Mouse (Mus musculus) midbrain, embryonic 14.5 days (tissue): ENCODE measurements at regions not wholly inside any gene's neighbourhood (a gene's known extent, or its start where the extent isn't known, plus 50 kb on each side); places are given as distances from the start of the nearest gene placed in this dataset.

Source experiments
- ATAC-seq: fragments of 200-750 bp; cut with Nextera tagmentation; 2 replicates; pipeline ENCODE4 v1.8.0; 2017; ENCODE audit warnings: moderate number of reproducible peaks, moderate library complexity; ENCODE audit not compliant: low FRiP score, low TSS enrichment
- DNase-seq: peaks from one replicate; pipeline ENCODE4 v3.0.0-alpha.2; 2015
- H3K27ac ChIP-seq: fragments of 300-500 bp; sonication (generic); replicated peaks from 2 replicates; pipeline ENCODE4 v1.5.1; 2014; ENCODE audit warnings: mild to moderate bottlenecking, low read depth, low read length, moderate library complexity
- H3K27me3 ChIP-seq: fragments of 300-500 bp; sonication (generic); 2 replicates; pipeline ENCODE4 v1.6.1; 2014; ENCODE audit warnings: low read length, control low read depth, mixed read lengths; ENCODE audit not compliant: control insufficient read depth, insufficient read depth
- H3K36me3 ChIP-seq: fragments of 300-500 bp; sonication (generic); 2 replicates; pipeline ENCODE4 v1.6.1; 2014; ENCODE audit warnings: low read length, control low read depth; ENCODE audit not compliant: control insufficient read depth, insufficient read depth
- H3K4me1 ChIP-seq: fragments of 300-500 bp; sonication (generic); 2 replicates; pipeline ENCODE4 v1.6.1; 2014; ENCODE audit warnings: mild to moderate bottlenecking, antibody characterized with exemption, low read length, control low read depth; ENCODE audit not compliant: control insufficient read depth, insufficient read depth
- H3K4me2 ChIP-seq: fragments of 300-500 bp; sonication (generic); 2 replicates; pipeline ENCODE4 v1.6.1; 2014; ENCODE audit warnings: mild to moderate bottlenecking, low read length, moderate library complexity
- H3K4me3 ChIP-seq: fragments of 300-500 bp; sonication (generic); replicated peaks from 2 replicates; pipeline ENCODE4 v1.5.1; 2014; ENCODE audit warnings: low read depth, low read length
- H3K9ac ChIP-seq: fragments of 300-500 bp; sonication (generic); replicated peaks from 2 replicates; pipeline ENCODE4 v1.6.1; 2014; ENCODE audit warnings: mild to moderate bottlenecking, low read length, moderate library complexity
- H3K9me3 ChIP-seq: fragments of 300-500 bp; sonication (generic); 2 replicates; pipeline ENCODE4 v1.6.1; 2016; ENCODE audit warnings: low read length, control low read depth, mixed read lengths; ENCODE audit not compliant: control insufficient read depth
- WGBS: fragments of 180-500 bp; shearing (Covaris S2); extraction: QIAGEN DNeasy Blood & Tissue Kit; methylation state at CpG from one replicate; pipeline ENCODE4 v1.1.7; 2014; 5-methylcytosine and 5-hydroxymethylcytosine counted together

GRCm38 (mm10) chr2:34111286-34111685, 223.5 kb upstream of the Mvb12b start:
- H3K9me3 ChIP-seq: no peaks in the 10 kb centered on the region
- no peak for ATAC-seq
- H3K27me3 ChIP-seq: no peaks in the 10 kb centered on the region
- H3K27ac ChIP-seq: no peak overlapping the region
- no peak overlapping the region for H3K4me2 ChIP-seq
- H3K36me3 ChIP-seq: no peaks in the 10 kb centered on the region
- H3K4me3 ChIP-seq: no peak overlapping the region
- peaks cover 21% of the 10 kb centered on the region for H3K4me1 ChIP-seq
- 35% methylated on average over 3 of the region's 3 CpGs for WGBS
- peak; percentile 29 for DNase-seq
- no peak overlapping the region for H3K9ac ChIP-seq

GRCm38 (mm10) chr2:34110582-34110981, 222.8 kb upstream of the Mvb12b start:
- H3K4me1 ChIP-seq: peaks cover 28% of the 10 kb centered on the region
- no peaks in the 10 kb centered on the region for H3K27me3 ChIP-seq
- no peaks in the 10 kb centered on the region for H3K36me3 ChIP-seq
- ATAC-seq (no peak), DNase-seq (no peak)
- H3K27ac ChIP-seq: no peak overlapping the region
- H3K9me3 ChIP-seq: no peaks in the 10 kb centered on the region
- 87% methylated on average over 17 of the region's 17 CpGs for WGBS
- no peak overlapping the region for H3K4me3 ChIP-seq
- no peak overlapping the region for H3K9ac ChIP-seq
- no peak overlapping the region for H3K4me2 ChIP-seq

- Histone ChIP-seq H3K36me3 (no peaks in the 10 kb centered on the region), H3K27me3 (no peaks in the 10 kb centered on the region), H3K4me3 (no peak overlapping the region), H3K9ac (peak overlapping the region; percentile 34), H3K27ac (peak overlapping the region; percentile 95), H3K4me1 (peaks cover 37% of the 10 kb centered on the region), H3K4me2 (peak overlapping the region; percentile 37), H3K9me3 (no peaks in the 10 kb centered on the region)
- 26% methylated on average over 27 of the region's 27 CpGs for WGBS
- ATAC-seq (peak; percentile 52), DNase-seq (peak; percentile 79)
Measured at GRCm38 (mm10) chr2:34107566-34108303, 220.0 kb upstream of the Mvb12b start.

GRCm38 (mm10) chr2:34106837-34107565, 219.3 kb upstream of the Mvb12b start:
- DNase-seq (peak; percentile 82), ATAC-seq (peak; percentile 60)
- H3K27me3 ChIP-seq: no peaks in the 10 kb centered on the region
- peak overlapping the region; percentile 34 for H3K9ac ChIP-seq
- H3K27ac ChIP-seq: peak overlapping the region; percentile 95
- peak overlapping the region; percentile 37 for H3K4me2 ChIP-seq
- peak overlapping the region; percentile 17 for H3K4me3 ChIP-seq
- 7% methylated on average over 15 of the region's 15 CpGs for WGBS
- H3K36me3 ChIP-seq: no peaks in the 10 kb centered on the region
- H3K4me1 ChIP-seq: peaks cover 37% of the 10 kb centered on the region
- H3K9me3 ChIP-seq: no peaks in the 10 kb centered on the region

GRCm38 (mm10) chr2:34106245-34106644, 218.5 kb upstream of the Mvb12b start:
- H3K9ac ChIP-seq: peak overlapping the region; percentile 34
- DNase-seq (no peak), ATAC-seq (no peak)
- H3K4me1 ChIP-seq: peaks cover 37% of the 10 kb centered on the region
- H3K9me3 ChIP-seq: no peaks in the 10 kb centered on the region
- H3K27ac ChIP-seq: peak overlapping the region; percentile 95
- peak overlapping the region; percentile 17; the same call in 1 of the 2 replicates for H3K4me3 ChIP-seq
- 28% methylated on average over 9 of the region's 9 CpGs for WGBS
- H3K27me3 ChIP-seq: no peaks in the 10 kb centered on the region
- H3K36me3 ChIP-seq: no peaks in the 10 kb centered on the region
- peak overlapping the region; percentile 37 for H3K4me2 ChIP-seq

- no peak overlapping the region for H3K4me3 ChIP-seq
- H3K4me2 ChIP-seq: peak overlapping the region; percentile 37; the same call in 1 of the 2 replicates
- ATAC-seq: no peak
- DNase-seq: peak; percentile 35
- peak overlapping the region; percentile 34; the same call in 1 of the 2 replicates for H3K9ac ChIP-seq
- H3K36me3 ChIP-seq: no peaks in the 10 kb centered on the region
- H3K4me1 ChIP-seq: peaks cover 37% of the 10 kb centered on the region
- H3K27ac ChIP-seq: peak overlapping the region; percentile 95
- no peaks in the 10 kb centered on the region for H3K9me3 ChIP-seq
- H3K27me3 ChIP-seq: no peaks in the 10 kb centered on the region
- 51% methylated on average over 13 of the region's 13 CpGs for WGBS
Measured at GRCm38 (mm10) chr2:34105271-34106051, 217.7 kb upstream of the Mvb12b start.

- Histone ChIP-seq H3K27me3 (no peaks in the 10 kb centered on the region), H3K36me3 (no peaks in the 10 kb centered on the region), H3K9me3 (no peaks in the 10 kb centered on the region), H3K4me3 (no peak overlapping the region), H3K4me2 (no peak overlapping the region), H3K27ac (peak overlapping the region; percentile 52; the same call in 1 of the 2 replicates), H3K9ac (no peak overlapping the region), H3K4me1 (peaks cover 10% of the 10 kb centered on the region; the same call in 1 of the 2 replicates)
- 57% methylated on average over 14 of the region's 14 CpGs for WGBS
- DNase-seq (peak; percentile 35), ATAC-seq (no peak)
Measured at GRCm38 (mm10) chr2:34098004-34098547, 210.3 kb upstream of the Mvb12b start.

- no peak overlapping the region for H3K4me3 ChIP-seq
- ATAC-seq (no peak), DNase-seq (no peak)
- H3K4me1 ChIP-seq: peaks cover 19% of the 10 kb centered on the region; the same call in 1 of the 2 replicates
- H3K4me2 ChIP-seq: no peak overlapping the region
- H3K36me3 ChIP-seq: no peaks in the 10 kb centered on the region
- H3K9ac ChIP-seq: no peak overlapping the region
- no peaks in the 10 kb centered on the region for H3K9me3 ChIP-seq
- H3K27ac ChIP-seq: no peak overlapping the region
- H3K27me3 ChIP-seq: no peaks in the 10 kb centered on the region
Measured at GRCm38 (mm10) chr2:34096561-34096960, 208.8 kb upstream of the Mvb12b start.
